Mouse (Mus musculus) gastrocnemius, postnatal 14 days (tissue): ENCODE data around the gene Hmgcs1. TPM values are rescaled to one million over a fixed set of nuclear protein-coding genes. Genes with fewer than 3 reads are reported as not detected.
"Not testable (repeated sequence)": the region's sequence is repeated elsewhere in the genome, so short reads cannot be mapped to it uniquely, and the experiment has no call there.

ENCODE experiments used
- DNase-seq: peaks from one replicate; pipeline ENCODE4 v3.0.0; 2021; ENCODE audit warnings: mixed read lengths
- intact Hi-C: fragments of 180-260 bp; cut with DNase I; formaldehyde crosslinking; loops from one replicate; pipeline ENCODE4 v1.15.1; 2025; ENCODE audit warnings: low total_unique reads
- total RNA-seq, 2 experiments: library from RNA; stranded (reverse); gene quantifications; 2 replicates each; pipeline ENCODE4 v1.2.3; 2021

Hmgcs1 gene
- total RNA-seq, 2 experiments from 2014 or later: 32.3 to 49.3 TPM

DNA sequence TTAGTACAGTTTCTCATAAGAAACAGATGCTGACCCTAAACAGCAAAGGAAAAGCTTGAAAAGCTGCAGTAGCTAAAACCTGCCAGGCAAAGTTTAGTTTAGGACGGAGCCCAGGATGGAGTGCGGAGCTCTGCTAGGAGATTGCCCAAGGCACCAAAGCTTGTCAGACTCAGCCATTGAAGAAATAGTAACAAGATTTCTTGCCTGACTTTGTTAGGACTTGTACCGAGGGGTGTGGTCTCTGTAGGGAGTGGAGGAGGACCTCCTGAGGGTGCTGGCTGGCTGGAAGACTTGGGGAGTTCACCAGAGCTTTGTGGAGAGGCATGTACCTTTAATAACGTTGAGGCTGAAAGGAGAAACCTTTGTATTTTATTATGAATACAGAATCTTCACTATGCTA lies 5.5 kb downstream of the Hmgcs1 start:
- intact Hi-C loops: no loop called here
- DNase-seq: no peak

DNA sequence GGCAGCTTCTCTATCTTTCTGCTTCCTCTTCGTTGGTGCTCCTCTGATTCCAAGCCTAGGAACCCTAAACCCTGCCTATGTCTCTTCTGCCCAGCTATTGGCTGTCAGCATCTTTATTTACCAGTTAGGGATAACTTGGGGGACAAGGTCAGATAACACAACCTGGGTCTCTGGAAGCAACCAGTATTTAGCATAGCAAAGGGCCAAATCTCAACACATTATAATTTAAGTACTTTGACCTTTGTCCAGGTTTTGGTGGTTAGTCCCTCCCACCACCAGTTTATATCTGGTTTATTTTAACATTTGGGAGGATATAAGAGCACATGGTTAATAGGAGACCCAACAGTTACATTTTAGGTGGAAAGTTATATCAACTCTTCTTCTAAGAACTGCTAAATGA lies 6.3 kb downstream of the Hmgcs1 start:
- DNase-seq: no peak
- intact Hi-C loops: no loop called here

DNA sequence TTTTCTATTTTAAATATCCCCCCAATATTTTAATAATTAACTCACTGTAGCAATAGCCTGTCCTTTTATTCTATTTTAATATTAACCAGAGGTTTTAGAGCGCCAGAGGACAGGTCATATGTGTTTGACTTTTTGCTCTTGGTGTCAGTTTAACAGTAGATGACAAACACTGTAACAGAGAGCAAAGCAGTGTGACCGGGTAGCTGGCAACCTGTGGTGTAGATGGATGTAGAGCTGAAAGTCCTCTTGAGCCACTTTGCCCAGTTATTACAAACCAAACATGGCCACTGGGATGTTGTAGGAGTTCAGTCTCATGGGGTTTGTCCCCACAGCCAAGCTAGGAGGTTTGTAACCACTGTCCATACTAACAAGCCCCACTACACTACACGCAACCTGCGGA lies 8.3 kb downstream of the Hmgcs1 start:
- intact Hi-C loops: no loop called here
- no peak for DNase-seq

DNA sequence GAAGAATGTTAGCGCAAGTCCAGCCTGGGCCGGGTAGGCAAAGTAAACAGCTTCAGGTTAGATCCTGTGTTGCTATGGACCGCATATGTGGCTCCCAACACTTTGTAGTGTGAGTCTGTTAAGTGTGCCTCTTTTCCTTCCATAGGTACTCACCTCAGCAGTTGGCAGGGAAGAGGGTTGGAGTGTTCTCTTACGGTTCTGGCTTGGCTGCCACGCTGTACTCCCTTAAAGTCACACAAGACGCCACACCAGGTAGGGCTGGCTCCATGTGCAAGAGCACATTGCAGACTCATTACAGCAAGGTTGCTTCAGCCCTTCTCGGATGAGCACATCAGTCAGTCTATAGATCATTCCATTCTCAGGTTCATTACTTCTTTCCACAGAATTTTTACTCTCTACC lies 14.1 kb downstream of the Hmgcs1 start:
- intact Hi-C loops: no loop called here
- no peak for DNase-seq

DNA sequence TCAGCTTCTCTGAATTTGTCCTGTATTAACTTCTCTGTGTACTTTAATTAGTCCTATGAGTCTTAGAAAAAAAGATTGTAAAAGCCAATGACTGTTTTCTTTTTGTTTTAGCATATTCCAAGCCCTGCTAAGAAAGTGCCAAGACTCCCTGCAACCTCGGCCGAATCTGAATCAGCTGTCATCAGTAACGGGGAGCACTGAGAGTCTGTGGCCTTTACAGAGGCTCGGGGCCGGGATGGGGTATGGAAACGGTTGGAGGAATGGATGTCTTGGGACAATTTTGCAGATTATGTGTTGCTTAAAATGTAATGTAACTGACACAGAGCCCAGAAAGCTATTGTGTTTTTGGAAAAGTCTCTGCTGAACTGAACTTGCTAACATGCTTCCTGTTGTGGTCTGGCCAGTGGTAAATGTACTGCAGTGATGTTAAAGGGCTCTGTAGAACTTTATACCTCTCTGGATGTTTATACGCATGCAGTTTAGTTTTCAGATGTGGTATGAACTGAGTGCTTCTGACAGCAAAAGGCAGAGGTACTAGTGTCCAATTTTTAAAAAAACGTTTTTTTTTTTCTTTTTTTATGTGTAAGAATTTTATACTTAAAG lies 16.2 kb downstream of the Hmgcs1 start:
- DNase-seq, intact Hi-C loops: not testable (repeated sequence)

DNA sequence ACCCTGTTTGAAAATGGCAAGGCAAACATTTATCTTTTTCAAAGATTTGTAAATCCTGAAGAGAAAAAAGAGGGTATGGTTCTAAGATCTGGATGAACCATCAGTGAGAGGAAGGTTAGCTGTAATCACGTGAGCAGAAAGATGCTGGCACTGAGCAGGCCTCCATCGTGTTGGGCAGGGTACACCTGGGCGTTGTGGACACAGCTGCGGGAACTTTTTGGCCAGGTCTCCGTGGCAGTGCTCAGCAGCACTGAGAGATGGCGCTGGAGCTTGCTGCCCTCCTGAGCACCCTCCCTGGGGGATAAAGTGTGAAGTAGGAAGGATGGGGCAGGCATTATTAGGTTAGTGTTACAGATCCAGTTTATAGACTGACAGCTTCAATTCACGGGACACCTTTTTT lies 16.8 kb downstream of the Hmgcs1 start:
- intact Hi-C loops: no loop called here
- DNase-seq: no peak

DNA sequence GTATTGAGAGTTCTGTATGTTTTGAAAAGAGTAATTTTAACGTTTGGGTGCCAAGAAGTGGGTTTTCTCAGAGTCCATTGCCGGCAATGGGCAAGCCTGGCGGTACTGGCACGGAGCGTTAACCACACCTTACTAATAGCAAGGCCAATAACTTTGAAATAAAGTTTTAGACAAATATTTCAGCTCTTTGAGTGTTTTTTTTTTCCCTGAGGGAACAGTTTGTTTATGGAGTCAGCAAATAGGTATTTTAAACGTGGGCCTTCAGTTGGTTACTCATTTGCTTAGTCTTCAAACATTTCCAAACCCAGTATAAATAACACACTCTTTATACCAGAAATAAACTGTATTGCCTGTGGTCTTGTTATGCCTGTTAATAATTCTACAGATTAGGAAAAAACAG lies 17.7 kb downstream of the Hmgcs1 start:
- intact Hi-C loops: no loop called here
- DNase-seq: no peak

DNA sequence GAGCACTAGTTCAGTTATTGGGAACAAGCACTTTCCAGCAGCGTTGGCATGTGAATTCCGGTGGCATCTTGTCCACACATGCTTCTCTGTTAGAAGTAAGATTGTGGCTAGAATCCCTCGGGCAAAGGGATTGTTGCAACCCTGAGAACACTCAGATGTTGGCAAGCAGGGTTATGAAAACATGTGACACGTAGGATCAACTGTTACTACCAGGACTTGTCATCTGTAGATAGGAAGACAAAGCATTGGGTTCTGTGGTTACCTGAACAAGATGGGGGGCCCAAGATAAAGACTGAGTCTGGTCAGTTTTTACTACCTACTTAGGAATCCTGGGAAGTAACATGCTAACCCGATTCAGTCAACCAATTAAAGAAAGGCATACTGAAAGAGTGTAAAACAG lies 18.8 kb downstream of the Hmgcs1 start:
- intact Hi-C loops: no loop called here
- DNase-seq: no peak

DNA sequence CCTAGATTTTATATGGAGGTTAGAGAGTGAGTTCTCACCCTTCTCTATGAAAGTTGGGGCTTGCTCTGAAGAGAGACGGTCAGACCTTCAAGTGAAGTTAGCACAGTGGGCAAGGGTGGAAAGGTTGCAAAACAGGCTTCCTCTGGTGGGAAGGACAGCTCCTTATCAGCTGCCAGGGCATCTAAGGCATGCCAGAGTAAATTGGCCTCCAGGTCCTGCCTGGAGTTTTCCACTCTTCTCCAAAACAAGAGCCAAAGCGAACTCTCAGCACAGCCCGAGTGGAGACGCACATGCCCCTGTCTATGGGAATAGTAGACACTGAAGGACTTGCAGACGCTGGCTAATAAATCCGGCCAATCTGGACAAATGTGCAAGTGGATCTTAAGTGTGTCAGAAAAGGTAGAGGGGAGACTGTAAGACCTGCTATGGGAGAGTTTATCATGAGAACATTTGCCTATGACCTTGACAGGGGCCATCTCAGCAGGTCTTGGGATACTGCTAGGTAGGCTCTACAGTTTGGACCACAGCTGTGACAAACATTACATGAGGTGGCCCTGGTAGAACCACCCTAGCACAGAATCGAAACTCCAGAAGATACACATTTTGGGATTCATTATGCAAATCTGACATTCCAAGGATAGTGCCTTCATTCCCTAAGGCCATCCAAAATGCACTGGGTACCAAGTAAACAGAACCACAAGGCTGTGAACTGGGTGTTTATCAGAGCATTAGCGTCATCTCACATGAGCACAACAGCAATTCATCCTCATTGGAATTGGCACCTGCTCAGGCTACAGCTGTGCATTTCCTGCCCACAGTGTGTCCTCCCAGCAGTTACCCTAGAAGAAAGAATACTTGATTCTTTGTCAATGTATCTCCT lies 19.4 kb downstream of the Hmgcs1 start:
- no peak for DNase-seq
- intact Hi-C loops: no loop called here

DNA sequence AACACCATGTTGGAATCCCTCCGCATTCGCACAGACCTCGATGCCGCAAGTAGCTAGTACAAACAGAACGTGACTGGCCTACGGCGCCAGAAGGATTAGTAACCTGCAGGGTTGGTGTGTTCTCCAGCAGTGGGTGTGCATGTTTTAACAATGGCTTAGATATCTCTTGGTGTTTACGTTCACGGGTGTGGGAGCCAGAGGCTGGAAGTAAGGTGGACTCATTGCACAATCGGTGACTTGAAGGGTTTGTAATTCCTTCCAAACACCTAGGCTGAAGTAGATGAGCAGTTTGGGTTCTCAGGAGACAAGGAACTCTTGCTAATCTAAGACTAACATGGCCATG lies 20.1 kb downstream of the Hmgcs1 start:
- intact Hi-C loops: no loop called here

DNA sequence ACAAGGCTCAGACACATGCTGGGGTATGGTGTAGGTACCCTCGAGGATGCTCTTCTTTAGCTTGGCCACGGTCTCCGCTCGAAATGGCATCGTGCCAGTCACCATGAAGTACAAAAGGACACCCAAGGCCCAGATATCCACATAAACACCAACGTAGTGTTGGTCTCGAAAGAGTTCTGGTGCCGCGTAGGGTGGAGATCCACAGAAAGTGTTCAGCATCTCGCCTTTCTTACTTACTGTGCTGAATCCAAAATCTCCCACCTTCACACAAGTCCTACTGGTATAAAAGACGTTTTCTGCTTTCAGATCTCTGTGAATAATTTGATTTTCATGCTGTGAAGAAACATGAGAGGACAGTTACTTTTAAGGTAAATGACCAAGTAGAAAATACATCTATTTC lies 22.3 kb downstream of the Hmgcs1 start:
- intact Hi-C loops: no loop called here
- DNase-seq: no peak

More for the DNA sequence above, 20.1 kb downstream of the Hmgcs1 start:
- DNase-seq: no peak

DNA sequence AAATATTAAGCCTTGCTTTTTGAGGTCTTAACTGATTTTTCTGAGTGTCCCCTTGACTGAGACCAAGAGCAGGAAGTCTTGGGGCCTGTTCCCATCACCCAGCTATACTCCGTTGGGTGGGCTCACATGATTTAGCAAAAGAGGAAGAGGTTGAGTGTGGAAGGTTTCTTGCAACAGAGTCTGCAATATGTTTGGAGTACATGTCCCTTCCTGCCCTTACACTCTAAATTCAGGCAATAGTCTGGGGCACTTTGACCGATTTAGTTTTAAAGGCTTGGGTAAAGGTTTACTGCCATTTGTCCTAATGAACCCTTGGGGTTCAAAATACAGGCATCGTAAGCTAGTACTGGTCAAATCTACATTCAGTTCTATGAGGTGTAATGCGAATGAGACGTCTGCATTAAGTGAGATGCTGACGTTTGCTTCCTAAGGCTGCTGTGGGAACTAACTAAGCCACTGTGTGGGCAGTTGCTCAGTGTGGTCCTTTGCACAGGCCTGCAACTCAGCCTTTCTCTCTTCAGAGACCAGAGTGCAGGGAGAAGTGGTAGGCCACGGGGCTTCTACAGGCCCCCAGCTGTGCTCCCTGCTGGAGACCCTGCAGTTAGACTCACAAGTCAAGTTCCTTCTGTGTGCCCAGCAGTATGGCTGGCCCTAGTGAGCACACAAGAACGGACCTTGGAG lies 23.1 kb downstream of the Hmgcs1 start:
- intact Hi-C loops: no loop called here
- DNase-seq: no peak

DNA sequence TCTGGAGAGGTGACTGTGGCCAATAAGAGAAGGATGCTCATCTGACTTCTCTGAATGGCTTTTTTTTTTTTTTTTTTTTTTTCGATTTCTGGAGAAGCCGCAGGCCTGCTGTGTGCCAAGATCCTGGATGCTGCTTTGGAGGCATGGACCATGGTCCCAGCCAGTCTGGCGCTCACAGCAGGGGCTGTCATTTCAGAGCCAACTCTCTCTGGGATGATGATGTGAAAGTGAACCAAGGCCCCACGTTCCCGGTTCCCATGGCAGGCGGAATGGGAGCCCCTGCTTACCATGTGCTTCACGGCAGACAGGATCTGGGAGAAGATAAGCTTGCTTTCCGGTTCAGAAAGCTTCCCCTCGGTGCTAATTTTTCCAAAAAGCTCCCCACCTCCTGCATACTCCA lies 23.6 kb downstream of the Hmgcs1 start:
- DNase-seq: no peak
- intact Hi-C loops: no loop called here

DNA sequence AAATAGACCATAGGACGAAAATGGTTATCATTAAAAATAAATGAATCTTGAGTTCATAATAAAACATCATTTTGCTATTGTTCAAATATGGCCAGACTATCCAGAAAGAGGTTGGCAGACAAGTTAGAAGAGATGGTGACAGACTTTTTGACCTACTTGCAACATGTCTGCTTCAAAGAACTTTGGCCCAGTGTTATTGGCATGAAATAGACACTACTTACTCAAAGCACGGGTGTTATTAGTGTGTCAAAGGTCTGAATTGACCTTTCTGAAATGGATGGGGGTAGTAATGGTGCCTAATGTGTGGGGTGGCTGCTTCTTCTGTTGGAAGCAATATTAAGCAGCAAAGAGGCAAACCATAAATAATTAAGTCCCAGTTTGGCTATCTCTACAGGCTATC lies 25.9 kb downstream of the Hmgcs1 start:
- DNase-seq: no peak
- intact Hi-C loops: no loop called here

DNA sequence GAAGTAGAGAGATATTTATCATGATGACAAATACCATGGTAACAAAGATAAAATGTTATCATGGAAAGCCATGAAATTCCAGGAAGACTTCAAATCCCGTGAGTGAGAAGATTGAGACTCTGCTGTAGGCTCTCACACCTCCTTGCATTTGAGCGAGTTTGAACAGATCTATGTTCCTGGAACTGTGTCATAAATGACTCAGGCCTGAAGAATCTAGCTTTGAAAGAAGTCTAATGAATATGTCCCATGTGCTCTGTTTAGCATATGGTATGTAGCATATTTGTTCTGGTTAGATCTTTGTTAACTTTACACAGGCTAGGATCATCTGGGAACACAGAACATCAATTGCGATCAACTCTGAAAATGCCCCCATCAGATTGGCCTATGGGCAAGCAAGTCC lies 32.3 kb downstream of the Hmgcs1 start:
- intact Hi-C loops: no loop called here
- no peak for DNase-seq

DNA sequence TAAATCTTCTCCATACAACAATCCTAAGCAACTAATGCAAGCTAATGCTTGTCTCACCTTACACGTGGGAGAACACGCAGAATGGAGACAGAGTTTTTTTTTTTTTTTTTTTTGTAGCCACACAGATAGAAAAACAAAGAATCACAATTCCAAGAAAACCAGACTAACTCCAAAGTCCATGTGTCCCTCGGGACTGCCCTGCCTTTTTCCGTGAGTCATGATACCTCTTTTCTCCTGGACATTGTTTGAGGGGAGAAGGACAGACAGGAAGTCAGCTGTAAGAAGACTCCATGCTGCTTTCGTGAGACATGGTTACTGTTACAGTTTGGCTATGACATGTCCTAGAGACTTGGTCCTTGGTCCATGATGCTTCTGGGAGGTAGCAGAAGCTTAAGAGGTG lies 33.2 kb downstream of the Hmgcs1 start:
- intact Hi-C loops: no loop called here
- no peak for DNase-seq

DNA sequence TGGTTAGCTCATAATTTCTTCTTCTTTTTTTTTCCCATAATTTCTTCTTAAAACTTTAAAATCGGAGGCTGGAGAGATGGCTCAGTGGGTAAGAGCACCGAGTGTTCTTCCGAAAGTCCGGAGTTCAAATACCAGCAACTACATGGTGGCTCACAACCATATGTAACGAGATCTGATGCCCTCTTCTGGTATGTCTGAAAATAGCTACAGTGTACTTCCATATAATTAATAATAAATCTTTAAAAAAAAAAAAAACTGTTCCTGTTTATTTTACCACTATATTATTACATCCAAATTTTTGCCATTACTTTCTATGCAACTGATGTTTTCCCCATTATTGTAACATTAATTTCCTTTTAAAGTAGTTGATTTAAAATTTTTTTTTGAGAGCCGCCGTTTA lies 34.4 kb downstream of the Hmgcs1 start:
- intact Hi-C loops: no loop called here
- no peak for DNase-seq

DNA sequence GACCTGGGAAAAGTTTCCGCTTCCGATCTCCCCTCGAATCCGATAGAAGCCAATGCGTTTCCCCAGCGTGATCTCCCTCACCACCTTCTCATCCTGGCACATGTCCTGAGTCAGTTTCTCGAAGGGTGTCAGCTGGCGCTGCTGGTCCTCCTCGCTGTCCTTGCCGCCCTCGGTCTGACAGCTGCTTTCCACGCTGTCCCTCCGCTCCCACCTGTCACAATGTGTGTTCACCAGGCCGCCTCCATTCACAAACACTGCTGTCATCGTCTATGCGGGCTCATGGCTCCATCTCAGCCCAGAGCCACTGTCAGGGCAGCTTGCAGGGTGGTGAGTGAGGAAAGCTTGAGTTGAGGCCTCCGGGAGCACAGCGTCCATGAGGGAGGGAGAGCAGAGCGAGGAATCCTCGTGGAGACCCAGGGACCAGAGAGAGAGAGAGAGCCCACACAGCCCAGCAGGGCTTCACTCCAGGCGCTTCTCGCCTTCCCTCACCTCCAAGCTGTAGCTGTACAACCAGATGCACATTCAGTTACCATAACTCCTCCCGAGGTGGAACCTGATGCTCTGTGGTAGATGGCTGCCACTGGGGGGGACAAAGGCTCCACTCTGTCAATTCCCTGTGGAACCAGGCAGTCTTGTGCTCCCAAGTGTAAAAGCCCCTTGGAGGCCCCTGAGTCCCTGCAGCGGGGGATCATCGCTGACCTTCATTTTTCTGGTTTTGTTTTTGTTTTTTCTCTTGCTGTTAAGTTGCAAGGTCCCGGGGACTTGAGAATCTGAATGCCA lies 37.6 kb downstream of the Hmgcs1 start:
- DNase-seq: no peak
- intact Hi-C loops: no loop called here

DNA sequence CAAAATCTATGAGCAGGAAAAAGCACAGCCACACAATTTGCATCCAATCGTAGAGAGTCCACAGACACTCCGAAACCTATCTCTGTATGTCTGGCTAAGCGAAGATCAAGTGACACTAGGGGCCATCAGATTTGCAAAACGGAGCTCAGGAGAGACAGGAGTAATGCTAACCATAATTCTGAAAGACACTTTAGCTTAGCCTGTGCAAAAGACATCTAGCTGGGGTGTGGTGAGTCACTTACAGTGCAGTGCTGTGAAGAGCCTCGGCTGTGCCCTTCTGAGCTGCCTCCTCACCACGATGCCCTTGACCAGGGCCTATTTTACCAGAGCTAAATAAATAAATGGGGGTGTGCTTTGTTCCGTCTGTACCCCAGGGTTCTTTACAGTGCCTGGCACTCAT lies 39.2 kb downstream of the Hmgcs1 start:
- intact Hi-C loops: no loop called here
- no peak for DNase-seq

DNA sequence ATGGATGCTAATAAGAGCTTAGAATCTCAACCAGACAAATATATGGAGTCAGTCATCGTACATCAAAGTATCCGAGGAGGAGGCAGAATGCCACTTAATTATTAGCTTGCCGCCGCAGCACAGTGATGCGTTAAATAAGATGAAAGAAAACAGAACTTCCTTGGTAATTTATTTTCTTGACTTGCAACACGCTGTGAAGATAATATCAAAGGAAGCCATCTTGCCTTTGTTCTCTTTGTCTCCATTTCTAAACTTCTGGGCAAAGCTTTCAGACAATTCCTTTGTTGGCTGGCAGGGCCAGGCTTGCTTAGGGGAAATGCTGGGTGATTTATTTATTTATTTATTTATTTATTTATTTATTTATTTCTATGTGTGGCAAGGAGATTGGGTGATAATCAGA lies 41.3 kb downstream of the Hmgcs1 start:
- DNase-seq: no peak

More for the DNA sequence above, 41.3 kb downstream of the Hmgcs1 start:
- intact Hi-C loops: loop anchor here (10.0 kb wide), 1 partner anchor 87 kb away; no protein-coding TSS in a partner anchor
